Mouse (Mus musculus) lung, postnatal 10 days (tissue): ENCODE data around the gene Tgm7.

Experiments used
- DNase-seq: peaks from one replicate; pipeline ENCODE4 v3.0.0; 2021

The Tgm7 gene

GRCm38 (mm10) chr2:121069506-121069905 is 40.1 kb downstream of the Tgm7 start:
- DNase-seq: no peak

- no peak for DNase-seq
Measured at GRCm38 (mm10) chr2:121067116-121067515, 42.5 kb downstream of the Tgm7 start.

- no peak for DNase-seq
Measured at GRCm38 (mm10) chr2:121061315-121061714, 48.3 kb downstream of the Tgm7 start.

GRCm38 (mm10) chr2:121057997-121058396 is 51.6 kb downstream of the Tgm7 start:
- no peak for DNase-seq

- DNase-seq: no peak
Measured at GRCm38 (mm10) chr2:121055915-121056314, 53.7 kb downstream of the Tgm7 start.

GRCm38 (mm10) chr2:121054060-121054459 is 55.5 kb downstream of the Tgm7 start:
- DNase-seq: no peak

GRCm38 (mm10) chr2:121052176-121052575 is 57.4 kb downstream of the Tgm7 start:
- no peak for DNase-seq

GRCm38 (mm10) chr2:121045653-121046052 is 63.9 kb downstream of the Tgm7 start:
- DNase-seq: no peak
